Mouse (Mus musculus) adrenal gland, postnatal 14 days (tissue): ENCODE results near the gene Shank3. TPM values are rescaled to one million over a fixed set of nuclear protein-coding genes. Genes with fewer than 3 reads are reported as not detected.

Source experiments
- DNase-seq: peaks from one replicate; pipeline ENCODE4 v3.0.0; 2021; ENCODE audit warnings: mixed read lengths
- total RNA-seq: library from RNA; stranded (reverse); gene quantifications from 2 replicates; pipeline ENCODE4 v1.2.3, GENCODE M21; 2021

Gene Shank3
- total RNA-seq, 1 experiment from 2014 or later, result 57.8 TPM

DNA sequence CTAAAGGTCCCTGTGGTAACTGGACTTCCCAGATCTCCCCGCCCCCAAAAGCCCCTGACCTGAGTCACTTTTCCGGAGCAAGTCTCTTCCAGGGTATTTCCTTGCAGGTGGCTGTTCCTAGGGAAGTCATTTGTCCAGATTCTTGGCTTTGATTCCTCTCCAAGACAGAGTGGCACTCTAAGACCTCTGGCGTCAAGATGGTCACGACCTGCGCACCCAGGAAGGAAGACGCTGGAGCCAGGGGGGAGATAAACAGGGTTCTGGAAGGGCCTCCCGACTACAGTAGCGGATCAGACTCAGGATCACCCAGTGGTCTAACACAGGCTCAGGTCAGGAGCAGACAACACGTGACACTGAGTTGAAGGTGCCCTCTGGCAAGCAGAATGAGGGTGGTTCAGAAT, 22.3 kb upstream of the Shank3 start, which contains the start of gene Arsa:
Arsa (minus strand) TSS at position 335 of the 401 bp plus-strand sequence.
- DNase-seq, result peak; percentile 60

DNA sequence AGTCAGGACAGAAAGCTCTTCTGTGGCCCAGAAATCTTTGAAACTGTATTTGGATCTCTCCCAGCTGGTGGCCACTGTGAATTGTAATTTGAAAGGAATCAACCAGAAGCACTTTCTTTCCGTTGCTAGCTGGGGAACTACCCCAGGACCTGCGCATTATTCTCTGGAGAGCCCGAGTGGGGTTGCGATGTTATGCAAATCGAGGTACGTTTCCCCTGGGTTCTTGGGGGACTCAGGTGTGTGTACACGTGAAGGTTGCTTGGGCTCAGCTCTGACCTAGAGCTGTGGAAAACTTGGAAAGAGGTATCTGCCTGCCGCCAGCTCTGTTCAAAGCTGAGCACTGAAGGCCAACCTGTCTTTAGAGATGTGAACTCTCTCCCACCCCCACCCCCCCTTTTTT, 21.6 kb upstream of the Shank3 start:
- no peak for DNase-seq

DNA sequence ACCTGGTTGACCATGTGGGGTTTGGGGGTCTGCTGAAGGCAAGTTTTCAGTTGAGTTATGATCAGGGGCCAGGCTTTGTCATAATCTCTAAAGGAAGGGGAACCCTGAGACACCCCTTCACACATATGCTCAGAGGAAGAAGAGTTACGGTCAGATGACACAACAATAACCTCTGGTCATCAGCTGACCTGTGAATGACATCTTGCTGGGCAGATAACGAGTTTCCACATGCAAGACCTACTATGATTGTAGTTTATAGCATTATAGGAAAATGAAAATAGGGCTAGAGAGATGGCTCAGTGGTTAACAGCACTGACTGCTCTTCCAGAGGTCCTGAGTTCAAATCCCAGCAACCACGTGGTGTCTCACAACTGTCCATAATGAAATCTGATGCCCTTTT, 20.8 kb upstream of the Shank3 start:
- DNase-seq, result no peak

DNA sequence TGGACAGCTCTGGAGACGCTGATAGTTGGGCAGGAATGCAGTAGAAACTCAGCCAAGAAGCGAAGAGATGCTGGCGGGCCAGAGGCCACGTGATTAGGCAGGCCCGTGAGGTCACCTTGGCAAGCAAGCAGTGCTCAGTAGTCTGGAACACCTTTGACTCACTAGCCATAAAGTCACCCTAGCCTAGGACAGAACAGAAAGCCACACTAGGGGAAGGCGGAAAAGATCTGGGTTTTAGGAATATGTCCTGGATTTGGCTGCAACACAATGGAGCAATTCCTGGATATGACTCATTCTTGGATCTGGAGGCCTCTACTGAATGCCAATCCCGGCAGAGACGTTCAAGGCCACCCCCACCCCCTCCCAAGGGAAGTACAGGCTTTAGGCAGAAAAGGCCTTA, 18.8 kb upstream of the Shank3 start:
- peak; percentile 84 for DNase-seq

DNA sequence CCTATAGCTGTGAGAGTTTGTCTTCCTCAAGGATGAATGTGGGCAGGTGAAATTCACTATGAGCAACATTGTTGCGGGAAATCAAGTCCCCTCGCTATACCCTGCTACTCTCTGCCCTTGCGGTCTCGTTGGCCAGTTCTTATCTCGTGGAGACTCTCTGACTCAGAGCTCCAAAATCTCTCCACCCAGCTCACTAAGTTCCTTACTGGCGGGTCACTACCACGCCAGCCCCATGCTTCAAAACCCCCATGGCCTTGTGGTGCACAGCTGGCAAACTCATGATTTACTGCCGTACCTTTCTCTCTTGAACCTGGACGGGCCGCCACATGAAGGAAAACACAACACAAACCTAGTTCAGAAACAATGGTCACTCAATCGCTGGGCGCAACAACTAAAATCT, 11.2 kb upstream of the Shank3 start:
- no peak for DNase-seq

DNA sequence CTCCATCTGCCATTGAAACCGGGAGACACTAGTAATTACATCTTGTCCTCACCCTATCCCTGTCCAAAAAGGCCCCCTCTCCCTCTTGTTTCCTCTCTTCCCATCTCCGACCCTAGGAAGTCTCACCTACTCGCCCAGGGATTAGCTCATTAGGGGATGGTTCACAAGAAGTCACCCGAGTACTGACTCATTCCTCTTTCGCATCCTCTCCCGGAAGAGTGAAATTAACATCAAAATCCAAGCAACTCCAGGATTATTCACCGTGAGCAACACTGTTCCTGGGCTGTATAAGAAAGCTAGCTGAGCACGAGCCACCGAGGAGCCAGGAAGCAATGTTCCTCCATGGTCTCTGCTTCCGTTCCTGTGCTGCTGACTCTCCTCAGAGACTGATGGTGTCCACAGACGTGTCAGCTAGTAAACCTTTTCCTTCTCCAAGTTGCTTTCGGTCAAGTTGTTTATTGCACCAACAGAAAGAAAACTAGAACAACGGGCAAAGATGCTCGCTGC, 10.8 kb upstream of the Shank3 start:
- no peak for DNase-seq

DNA sequence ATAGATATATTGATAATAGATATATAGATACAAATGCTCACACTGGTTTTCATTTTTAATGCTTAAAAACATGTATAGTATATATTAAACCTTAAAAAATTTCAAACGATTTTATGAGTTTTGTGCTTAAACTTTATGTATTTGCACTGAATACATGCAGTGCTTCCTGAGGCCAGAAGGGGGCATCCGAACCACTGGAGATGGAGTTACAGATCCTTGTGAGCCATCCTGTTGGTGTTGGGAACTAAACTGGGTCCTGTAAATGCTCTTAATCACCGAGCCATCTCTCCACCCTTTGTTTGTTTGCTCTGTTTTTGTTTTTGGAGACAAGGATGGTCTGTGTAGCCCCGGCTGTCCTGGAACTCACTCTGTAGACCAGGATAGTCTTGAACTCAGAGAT, 4.5 kb upstream of the Shank3 start:
- DNase-seq, result no peak

DNA sequence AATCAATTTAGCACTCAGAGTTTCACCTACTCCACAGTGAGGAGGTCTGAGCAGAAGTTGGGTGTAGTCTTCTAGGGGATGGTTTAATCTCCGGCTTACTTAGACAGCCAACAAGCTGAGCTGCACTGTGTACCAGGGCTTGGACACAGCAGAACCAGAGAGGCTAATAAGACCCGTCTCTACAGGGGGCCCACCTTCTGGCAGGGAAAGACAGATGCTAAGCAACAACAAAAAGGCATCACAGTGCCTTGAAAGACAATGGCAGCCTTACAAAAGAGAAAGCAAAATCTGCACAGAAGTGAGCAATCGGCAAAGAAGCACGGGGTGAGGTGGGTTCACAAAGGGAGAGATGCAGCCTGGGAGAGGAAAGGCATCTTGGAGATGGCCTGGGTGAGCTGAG, 3.3 kb upstream of the Shank3 start:
- DNase-seq, result no peak

DNA sequence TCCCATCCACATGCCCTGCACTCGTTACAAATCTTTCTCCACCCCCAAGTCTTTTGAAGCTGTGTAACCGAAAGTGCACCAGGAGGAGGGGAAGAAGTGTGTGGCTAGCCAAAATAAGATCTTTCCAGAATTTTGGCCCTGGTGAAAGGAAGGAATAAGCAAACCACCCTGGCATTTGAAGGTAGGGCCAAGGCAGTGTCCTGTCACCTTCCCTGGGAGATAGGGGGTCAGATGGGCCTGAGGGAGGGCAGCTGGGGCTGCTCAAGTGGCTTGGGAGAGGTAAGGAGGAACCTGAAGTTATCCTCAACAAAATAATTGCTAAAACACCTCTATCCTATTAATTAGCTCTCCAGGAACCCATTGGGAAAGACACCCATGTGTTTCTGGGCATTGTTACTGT, 2.6 kb upstream of the Shank3 start:
- DNase-seq, result no peak

DNA sequence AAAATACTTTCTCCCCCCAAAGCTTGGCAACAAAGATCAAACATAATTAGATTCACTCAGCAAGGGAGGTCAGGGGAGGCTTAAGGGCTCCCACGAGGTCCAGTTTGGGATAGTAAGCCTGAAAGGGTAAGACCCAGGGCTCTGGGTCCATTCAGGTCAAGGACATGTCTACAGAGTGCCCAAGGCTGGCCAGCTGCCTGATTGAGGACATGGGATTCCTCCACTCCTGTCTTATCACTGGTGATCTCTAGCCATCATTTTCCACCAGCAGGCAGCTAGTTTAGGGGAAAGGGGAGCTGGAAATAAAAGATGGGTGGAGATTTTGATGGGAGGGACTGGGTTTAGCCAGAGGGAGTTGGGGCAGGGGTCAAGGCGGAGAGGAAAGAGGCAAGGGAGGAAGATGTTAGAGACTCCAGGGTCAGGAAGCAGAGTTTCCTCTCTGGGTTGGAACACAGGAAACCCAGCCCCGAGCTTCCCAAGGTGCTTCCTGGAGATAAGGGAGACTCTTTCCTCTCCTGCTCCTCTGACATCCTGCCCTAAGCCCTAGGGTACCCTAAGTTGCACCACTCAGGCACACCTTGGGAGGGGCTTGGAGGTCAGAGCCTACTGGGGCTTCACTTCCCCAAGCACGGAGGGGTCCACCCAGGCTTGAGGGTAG, 1.9 kb upstream of the Shank3 start:
- peak; percentile 63 for DNase-seq

DNA sequence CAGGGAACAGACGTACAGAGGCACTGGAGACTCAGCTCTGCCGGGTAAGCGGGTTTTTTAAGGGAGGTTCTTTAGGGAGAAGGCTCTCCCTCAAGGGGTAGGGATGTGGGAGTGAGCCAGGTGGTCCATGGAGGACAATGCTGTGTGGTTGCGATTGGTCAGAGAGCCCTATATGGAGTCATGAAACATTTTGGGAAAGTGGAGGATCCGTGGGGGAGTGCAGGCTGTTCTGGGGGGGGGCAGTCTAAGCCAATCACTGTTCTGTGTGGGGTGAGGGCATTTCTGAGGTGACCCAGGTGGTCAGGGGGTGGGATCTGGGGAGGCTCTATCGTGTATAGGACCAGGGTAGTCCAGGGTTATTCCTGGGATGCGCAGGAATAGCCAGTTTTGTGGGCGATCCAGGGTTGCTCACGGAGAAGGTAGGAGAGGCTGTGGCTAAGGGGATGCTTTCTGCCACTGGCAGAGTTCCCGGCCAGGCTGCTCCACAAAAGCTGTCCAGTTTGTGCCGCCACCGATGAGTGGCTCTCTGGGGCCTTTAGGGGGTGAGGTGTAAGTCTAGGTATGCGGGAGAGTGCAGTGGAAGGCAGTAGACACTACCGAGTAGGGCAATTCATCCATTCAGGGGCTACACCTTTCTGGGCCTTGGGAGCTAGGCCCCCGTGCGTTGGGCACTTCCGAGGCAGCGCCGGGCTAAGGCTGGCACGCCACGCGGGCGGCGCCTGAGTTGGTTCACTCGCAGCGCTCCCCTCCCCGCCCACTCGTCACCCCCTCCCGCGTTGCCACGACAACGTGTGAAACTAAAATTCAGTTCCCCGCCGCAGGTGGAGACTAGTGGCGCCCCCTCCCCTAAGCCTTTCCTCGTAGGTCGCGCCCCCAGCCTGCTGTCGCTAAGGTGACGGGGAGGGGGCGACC, 1.1 kb upstream of the Shank3 start:
- peak; percentile 75 for DNase-seq

DNA sequence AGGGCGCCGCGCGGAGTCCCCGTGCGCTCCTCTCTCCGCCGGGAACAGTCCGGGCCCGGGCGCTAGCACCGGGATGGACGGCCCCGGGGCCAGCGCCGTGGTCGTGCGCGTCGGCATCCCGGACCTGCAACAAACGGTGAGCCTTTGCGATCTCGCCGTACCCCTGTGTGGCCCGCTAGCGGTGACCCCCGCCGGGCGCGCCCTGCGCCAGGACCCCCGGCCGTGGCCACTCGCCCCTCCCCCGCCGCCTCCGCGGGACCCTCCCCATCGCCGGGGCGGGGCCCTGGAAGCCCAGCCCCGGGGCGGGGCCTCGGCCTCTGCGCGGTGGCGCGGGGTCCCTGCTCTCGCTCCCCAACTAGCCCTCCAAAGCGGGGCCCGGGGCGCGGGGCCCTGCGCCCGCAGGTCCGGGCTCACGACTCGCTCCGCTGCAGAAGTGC, 379 bp downstream of the Shank3 start:
- peak; percentile 64 for DNase-seq

DNA sequence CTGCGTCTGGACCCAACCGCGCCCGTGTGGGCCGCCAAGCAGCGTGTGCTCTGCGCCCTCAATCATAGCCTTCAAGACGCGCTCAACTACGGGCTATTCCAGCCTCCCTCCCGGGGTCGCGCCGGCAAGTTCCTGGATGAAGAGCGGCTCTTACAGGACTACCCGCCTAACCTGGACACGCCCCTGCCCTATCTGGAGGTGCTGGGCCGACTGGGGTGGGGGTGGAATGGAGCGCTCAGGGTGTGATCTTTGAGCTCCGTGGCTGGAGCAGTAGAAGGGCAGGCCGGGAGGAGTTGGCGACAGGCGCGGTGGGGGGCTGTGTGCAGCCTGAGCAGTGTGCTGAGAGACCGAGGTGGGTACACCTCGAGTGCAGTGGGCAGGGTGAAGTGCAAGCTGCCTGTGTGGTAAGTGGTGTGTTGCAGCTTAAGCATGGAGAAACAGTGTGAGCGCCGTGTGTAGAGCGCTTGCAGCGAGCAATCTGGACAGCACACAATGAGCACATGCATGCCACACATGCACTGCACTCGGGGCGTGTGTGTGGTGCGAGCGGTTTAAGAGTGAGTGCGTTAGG, 883 bp downstream of the Shank3 start:
- DNase-seq, result no peak

DNA sequence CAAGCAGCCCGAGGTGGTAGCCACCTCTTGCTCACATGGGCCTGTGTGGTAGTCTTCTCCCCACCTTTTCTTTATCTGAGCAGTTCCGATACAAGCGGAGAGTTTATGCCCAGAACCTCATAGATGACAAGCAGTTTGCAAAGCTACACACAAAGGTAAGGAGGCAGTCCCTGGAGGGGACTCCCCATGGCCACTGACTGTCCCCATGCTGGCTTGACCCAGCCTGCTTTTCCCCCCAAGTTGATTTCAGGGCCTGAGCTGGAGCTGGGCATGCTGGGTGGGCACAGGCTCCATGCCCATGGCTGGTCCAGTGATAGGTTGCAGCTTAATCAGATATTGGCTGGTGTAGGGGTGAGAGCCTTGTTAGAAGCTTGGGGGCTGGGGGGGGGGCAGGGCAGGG, 1.9 kb downstream of the Shank3 start:
- DNase-seq, result no peak

DNA sequence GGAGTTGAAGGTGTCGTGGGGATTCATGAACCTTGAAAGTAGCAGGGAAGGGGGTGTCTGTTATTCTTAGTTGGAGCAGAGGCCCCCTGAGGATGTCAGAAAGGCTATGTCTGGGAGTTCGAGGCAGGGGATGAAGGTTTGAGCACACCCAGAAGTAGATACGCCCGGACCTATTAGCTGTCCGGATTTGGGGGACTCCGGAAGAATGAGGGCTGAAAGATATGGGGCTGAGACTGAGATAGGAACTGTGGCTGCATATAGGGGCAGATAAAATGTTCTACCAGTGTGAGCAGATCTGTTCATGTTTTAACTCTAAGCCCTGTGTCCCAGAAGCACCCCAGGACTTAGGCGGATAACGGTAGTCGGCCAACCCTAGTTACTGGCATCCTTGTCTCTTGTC, 5.4 kb downstream of the Shank3 start:
- DNase-seq, result no peak

DNA sequence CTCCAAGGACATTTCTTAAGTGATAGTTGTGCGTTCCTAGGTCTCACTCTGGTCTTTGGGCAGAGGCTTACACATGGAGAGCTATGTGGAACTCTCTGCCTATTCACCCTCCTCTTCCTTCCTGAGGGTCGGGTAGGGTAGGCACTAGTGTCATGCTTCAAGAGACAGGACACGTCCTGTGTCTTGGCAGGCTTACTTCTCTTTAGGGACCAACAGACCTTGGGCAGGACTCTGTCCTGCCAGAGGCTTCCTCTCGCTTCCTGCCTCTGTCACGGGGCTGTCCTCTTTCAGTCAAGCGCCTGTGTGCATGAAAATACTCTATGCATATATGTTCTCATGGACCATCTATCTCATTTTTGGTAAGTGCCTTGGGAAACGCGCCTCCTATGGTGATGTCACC, 8.3 kb downstream of the Shank3 start:
- no peak for DNase-seq

DNA sequence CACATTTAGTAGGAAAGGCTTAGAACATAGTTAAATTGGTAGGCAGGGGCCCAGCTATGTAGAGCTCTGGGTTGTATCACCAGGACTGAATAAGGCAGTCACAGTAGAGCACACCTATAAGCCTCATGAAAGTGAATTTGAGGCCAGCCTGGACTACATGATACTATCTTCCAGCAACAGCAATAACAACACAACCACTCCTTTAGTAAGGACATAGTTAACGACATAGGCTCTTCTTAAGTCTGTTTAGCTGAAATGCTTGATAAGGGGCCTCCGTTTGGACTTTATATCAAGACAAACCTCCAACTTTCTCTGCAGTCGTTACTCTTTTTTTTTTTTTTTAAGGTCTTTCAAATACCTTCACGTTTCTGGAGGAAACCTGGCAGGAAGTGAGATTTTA, 13.3 kb downstream of the Shank3 start:
- DNase-seq, result no peak

DNA sequence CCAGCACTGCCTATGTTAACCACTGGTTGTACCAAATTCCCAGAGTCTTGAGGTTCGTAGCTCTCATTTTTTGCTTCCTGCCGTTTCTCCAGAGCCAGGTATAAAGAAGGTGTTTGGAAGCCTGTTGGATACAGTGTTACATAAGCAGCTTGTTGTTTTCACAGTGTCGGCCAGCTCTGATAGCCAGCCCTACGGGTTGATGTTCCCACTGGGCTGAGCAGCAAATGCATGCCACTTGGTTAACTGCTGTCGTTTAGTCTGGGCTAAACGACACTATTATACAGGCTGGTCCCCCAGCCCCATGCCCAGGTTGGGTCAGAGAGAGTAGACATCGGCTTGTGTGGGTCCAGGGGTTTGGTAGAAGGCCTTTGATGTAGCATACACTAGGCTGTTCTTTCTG, 22.5 kb downstream of the Shank3 start:
- DNase-seq, result no peak

DNA sequence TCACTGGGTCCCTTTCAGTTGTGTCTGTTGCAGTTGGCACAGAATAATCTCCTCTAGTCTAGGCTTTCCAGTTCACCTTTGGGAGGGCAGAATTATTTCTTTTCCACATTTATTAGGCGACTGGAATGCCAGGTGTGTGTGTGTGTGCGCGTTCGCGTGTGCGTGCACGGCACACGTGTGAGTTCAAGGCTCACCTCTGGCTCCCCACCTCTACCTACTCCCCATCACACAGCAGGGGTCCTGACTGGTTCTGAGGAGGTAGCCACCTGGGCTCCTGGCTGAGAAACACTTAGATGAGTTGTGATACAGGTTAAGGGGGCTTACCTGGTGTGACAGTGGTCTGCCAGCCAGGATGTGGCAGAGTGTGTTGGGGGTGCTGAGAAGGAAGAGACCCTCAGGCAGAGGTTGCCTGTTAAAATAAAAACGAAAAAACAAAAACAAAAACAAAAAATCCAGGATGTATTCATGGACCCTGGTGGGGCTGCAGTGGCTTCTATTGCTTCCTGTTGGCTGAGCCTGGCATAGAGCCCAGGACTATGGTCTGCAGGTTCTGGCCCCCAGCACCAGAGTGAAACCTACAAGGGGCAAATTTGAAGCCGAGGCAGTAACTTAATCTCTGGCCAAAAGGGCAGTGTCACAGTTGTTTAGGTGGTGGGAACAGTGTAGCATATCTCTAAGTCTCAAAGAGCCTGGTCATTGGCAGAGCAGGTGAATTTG, 23.3 kb downstream of the Shank3 start:
- no peak for DNase-seq

DNA sequence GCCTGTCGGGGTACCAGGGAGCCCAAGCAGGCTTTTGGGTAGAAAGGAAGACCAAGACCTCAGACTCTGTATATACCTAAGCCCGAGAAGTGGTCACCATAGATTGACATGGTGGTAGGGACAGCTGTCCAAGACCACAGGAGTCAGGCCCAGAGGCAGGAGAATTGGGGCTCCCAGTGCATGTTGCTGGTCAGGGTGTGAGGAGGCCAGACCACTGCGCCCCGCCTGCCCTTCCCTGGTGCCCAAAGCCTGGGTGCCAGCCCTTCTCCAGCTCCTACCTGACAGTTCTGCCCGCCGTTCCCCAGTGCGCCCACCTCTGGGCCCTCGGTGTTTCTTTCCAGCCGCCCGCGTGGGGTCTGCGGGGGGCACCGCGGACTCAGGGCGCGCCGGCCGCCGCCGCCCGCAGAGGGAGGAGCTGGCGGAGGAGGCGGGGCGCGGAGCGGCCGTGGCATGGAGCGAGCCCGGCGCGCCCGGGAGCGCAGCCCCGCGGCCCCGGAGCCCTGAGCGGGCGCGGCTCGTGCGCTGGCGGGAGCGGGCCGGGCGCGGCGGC, 23.9 kb downstream of the Shank3 start:
- DNase-seq, result peak; percentile 53

DNA sequence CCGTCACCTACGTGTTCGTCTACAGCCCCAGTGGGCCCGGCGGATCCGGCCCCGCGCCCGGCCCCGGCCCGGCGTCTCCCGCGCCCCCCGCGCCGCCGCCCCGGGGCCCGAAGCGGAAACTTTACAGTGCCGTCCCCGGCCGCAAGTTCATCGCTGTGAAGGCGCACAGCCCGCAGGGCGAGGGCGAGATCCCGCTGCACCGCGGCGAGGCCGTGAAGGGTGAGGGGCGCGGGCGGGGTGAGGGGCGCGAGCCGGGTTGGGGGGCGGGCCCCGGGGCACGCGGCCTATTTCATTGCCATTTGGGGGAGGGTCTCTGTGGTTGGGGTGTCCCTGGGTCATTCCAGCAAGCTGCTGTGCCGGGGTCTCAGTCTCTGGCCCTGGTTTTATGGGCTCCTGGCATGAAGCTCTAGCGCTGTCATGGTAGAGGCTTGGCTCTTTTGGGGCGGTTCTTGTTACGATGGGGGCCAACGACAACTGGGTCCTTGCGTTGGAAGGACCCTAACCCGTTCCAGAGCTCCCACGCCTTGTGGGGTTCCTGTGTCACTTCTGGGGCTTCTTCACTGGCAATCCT, 24.7 kb downstream of the Shank3 start:
- no peak for DNase-seq
